Mouse (Mus musculus) erythroblast, embryonic 14.5 days (primary cell): ENCODE results near the gene Sez6. TPM values are rescaled to one million over a fixed set of nuclear protein-coding genes. Genes with fewer than 3 reads are reported as not detected.
A peak's percentile ranks its signal among the peaks of the same experiment; 100 is the strongest.

ENCODE experiments used
- H3K27me3 ChIP-seq: 2 replicates; pipeline ENCODE4 v1.6.1; 2012; ENCODE audit warnings: inconsistent platforms; ENCODE audit not compliant: control insufficient read depth
- H3K36me3 ChIP-seq: 2 replicates; pipeline ENCODE4 v1.6.1; 2012; ENCODE audit warnings: mild to moderate bottlenecking, inconsistent platforms; ENCODE audit not compliant: control insufficient read depth
- H3K4me1 ChIP-seq: 2 replicates; pipeline ENCODE4 v1.6.1; 2012; ENCODE audit warnings: inconsistent platforms; ENCODE audit not compliant: control insufficient read depth
- H3K4me3 ChIP-seq: replicated peaks from 2 replicates; pipeline ENCODE3; 2012; ENCODE audit warnings: moderate library complexity, mild to moderate bottlenecking, inconsistent platforms
- H3K9me3 ChIP-seq: 2 replicates; pipeline ENCODE4 v1.6.1; 2012; ENCODE audit warnings: low read length, inconsistent platforms, mixed read lengths; ENCODE audit not compliant: control insufficient read depth
- GATA1 ChIP-seq: IDR thresholded peaks from 2 replicates; pipeline ENCODE4 v1.6.1; 2012; ENCODE audit warnings: low read length, inconsistent platforms, mixed read lengths
- TAL1 ChIP-seq: IDR thresholded peaks from 3 replicates; pipeline ENCODE4 v1.6.1; 2012; ENCODE audit warnings: low read length, inconsistent platforms, mixed read lengths
- polyA plus RNA-seq: library from polyadenylated mRNA; stranded (reverse); fragments of >175 nt; gene quantifications from 2 replicates; pipeline ENCODE4 v1.2.3, GENCODE M21; 2012

Sez6 gene
- polyA plus RNA-seq: 0.02 TPM in 1 of 2 replicates, not detected in the other

GRCm38 (mm10) chr11:77930751-77931540 lies at the start of gene Sez6:
Gene Sez6, plus strand, starts transcription at chr11:77930800.
- peaks cover 92% of the 10 kb centered on the region for H3K27me3 ChIP-seq
- H3K36me3 ChIP-seq: no peaks in the 10 kb centered on the region
- TF ChIP-seq GATA1 (no peak), TAL1 (no peak)
- H3K4me3 ChIP-seq: no peak within 1 kb of the TSS
- H3K9me3 ChIP-seq: peaks cover 4% of the 10 kb centered on the region; the same call in 1 of the 2 replicates
- no peaks in the 10 kb centered on the region for H3K4me1 ChIP-seq

DNA sequence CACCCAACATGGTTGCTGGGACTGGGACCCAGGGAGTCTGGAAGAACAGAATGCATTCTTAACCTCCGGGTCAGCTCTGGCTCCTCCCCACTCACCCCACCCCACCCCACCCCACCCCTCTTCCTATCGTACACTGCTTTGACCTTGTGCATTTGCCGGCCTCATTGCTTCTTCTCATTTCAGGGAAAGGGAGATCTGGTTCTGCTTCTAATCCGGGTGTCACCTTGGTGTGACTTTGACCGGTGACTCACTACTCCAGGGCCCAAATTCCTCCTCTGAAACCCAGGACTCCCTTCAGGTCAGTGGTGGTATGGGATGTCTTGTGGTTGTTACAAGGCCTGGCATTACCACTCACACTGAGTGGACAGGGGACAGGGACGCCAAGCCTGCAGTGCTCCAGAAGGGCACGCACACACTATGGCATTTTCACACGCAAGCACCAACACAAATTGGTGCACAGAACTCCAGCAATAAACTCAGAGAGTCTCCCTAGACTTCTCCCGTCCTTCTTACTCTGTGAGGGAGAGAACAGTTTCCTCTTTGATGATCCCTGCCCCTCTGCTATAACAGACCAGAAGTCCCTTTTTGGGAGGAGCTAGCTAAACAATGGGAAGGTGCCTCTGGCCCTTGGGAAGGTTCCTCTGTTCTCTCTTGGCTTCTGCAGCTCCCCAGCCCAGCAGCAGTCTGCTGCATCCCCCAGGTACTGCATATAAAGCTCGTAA lies 45.9 kb upstream of the Sez6 start:
- H3K4me3 ChIP-seq: no peak overlapping the region
- H3K4me1 ChIP-seq: no peaks in the 10 kb centered on the region; the same call in 1 of the 2 replicates
- H3K27me3 ChIP-seq: peaks cover 10% of the 10 kb centered on the region
- TF ChIP-seq GATA1 (no peak), TAL1 (no peak)
- H3K9me3 ChIP-seq: no peaks in the 10 kb centered on the region
- H3K36me3 ChIP-seq: no peaks in the 10 kb centered on the region; the same call in 1 of the 2 replicates

GRCm38 (mm10) chr11:77885246-77885575 lies 45.4 kb upstream of the Sez6 start:
- Histone ChIP-seq H3K36me3 (no peaks in the 10 kb centered on the region; the same call in 1 of the 2 replicates), H3K27me3 (peaks cover 10% of the 10 kb centered on the region), H3K4me3 (no peak overlapping the region), H3K4me1 (no peaks in the 10 kb centered on the region; the same call in 1 of the 2 replicates), H3K9me3 (no peaks in the 10 kb centered on the region)
- TF ChIP-seq GATA1: no peak
- no peak for TF ChIP-seq TAL1

- Histone ChIP-seq H3K9me3 (no peaks in the 10 kb centered on the region), H3K27me3 (peaks cover 10% of the 10 kb centered on the region)
- TF ChIP-seq TAL1: no peak
- TF ChIP-seq GATA1: no peak
Observed at GRCm38 (mm10) chr11:77887373-77887960, 43.1 kb upstream of the Sez6 start.

GRCm38 (mm10) chr11:77888846-77889245 lies 41.8 kb upstream of the Sez6 start:
- TF ChIP-seq GATA1 (no peak), TAL1 (no peak)
- no peaks in the 10 kb centered on the region; the same call in 1 of the 2 replicates for H3K36me3 ChIP-seq
- no peak overlapping the region for H3K4me3 ChIP-seq
- no peaks in the 10 kb centered on the region for H3K9me3 ChIP-seq
- H3K27me3 ChIP-seq: peaks cover 15% of the 10 kb centered on the region
- H3K4me1 ChIP-seq: no peaks in the 10 kb centered on the region; the same call in 1 of the 2 replicates

More at GRCm38 (mm10) chr11:77887373-77887960, 43.1 kb upstream of the Sez6 start:
- Histone ChIP-seq H3K4me3 (no peak overlapping the region), H3K36me3 (no peaks in the 10 kb centered on the region; the same call in 1 of the 2 replicates), H3K4me1 (no peaks in the 10 kb centered on the region; the same call in 1 of the 2 replicates)

DNA sequence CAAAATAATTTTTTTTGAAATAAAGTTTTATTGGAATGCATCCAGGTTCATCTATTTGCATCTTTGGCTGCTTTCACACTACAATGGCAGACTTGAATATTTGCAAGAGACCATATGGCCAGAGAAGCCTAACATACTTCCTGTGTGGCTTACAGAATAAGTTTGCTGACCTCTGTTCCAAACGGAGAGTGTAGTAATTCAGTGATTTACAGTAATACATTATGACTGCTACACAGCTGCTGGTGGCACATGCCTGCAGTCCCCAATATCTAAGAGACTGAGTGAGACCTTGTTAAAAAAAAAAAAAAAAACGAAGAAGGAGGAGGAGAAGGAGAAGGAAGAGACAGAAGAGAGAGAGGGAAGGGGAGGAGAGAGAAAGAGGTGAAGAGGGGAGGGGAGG lies 41.1 kb upstream of the Sez6 start:
- Histone ChIP-seq H3K4me3 (no peak overlapping the region), H3K9me3 (no peaks in the 10 kb centered on the region), H3K4me1 (no peaks in the 10 kb centered on the region; the same call in 1 of the 2 replicates), H3K27me3 (peaks cover 21% of the 10 kb centered on the region), H3K36me3 (no peaks in the 10 kb centered on the region; the same call in 1 of the 2 replicates)
- no peak for TF ChIP-seq TAL1
- no peak for TF ChIP-seq GATA1

DNA sequence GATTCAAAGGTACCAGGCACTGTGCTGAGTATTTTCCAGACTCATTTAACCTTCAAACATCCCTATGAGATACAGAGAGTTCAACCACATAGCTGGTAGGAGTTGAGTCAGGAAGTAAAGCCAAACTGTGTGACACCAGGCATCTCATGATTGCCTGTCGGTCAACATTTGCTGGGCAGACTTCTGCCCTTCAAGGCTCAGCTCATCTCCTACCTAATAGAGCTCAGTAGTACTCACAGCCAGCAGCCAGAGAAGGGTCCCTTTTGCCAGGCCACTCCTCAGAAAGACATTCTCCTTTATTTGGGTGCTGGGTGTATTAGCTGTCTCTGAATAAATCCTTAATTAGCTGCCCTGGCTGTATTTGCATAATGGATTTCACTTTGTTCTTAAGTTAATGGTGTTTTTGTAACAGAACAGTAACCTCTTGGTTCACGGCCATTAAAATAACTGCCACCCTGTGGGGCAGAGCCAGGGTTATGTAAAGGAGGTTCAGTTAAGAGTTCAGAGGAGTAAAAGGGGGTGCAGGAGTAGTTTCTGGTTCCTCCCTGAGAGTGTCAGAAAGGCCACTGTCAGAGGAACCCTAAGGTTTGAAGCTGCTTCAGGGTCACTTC lies 39.8 kb upstream of the Sez6 start:
- H3K36me3 ChIP-seq: no peaks in the 10 kb centered on the region; the same call in 1 of the 2 replicates
- H3K27me3 ChIP-seq: peaks cover 30% of the 10 kb centered on the region
- no peaks in the 10 kb centered on the region for H3K4me1 ChIP-seq
- H3K4me3 ChIP-seq: no peak overlapping the region
- TF ChIP-seq GATA1 (no peak), TAL1 (no peak)
- H3K9me3 ChIP-seq: no peaks in the 10 kb centered on the region

DNA sequence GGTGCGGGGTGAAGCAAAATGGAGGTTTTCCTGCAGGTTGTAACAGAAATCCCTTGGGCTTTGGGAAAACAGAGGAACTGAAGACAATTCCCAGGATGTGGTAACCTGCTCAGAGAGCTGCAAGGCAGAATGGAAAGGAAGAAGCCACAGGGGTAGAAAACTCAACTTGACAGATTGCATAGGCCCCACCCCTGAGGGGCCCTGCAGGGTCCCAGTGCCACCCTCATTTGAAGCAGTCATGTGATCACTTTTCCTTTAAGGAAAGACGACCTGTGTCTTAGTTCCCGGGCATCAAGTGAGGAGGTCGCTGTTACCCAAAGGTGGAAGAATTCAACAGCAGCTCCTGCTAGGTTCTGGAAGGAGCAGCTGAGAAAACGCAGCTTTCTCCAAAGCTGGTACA lies 37.7 kb upstream of the Sez6 start:
- TF ChIP-seq TAL1: no peak
- TF ChIP-seq GATA1: no peak
- Histone ChIP-seq H3K27me3 (peaks cover 41% of the 10 kb centered on the region), H3K9me3 (no peaks in the 10 kb centered on the region), H3K4me1 (no peaks in the 10 kb centered on the region), H3K4me3 (peak overlapping the region; percentile 42), H3K36me3 (no peaks in the 10 kb centered on the region)

- Histone ChIP-seq H3K27me3 (peaks cover 44% of the 10 kb centered on the region), H3K36me3 (no peaks in the 10 kb centered on the region), H3K4me1 (no peaks in the 10 kb centered on the region), H3K4me3 (peak overlapping the region; percentile 42), H3K9me3 (no peaks in the 10 kb centered on the region)
- TF ChIP-seq TAL1 (no peak), GATA1 (no peak)
Observed at GRCm38 (mm10) chr11:77893283-77893682, 37.3 kb upstream of the Sez6 start.
